Mouse (Mus musculus): ENCODE results near the gene Wfdc15b.
A peak's percentile ranks its signal among the peaks of the same experiment; 100 is the strongest.

The Wfdc15b gene

GRCm38 (mm10) chr2:164180124-164180523, 41.3 kb downstream of the Wfdc15b start:
- DNase-seq (ENCODE audit: low spot score) = peak; percentile 59

DNA sequence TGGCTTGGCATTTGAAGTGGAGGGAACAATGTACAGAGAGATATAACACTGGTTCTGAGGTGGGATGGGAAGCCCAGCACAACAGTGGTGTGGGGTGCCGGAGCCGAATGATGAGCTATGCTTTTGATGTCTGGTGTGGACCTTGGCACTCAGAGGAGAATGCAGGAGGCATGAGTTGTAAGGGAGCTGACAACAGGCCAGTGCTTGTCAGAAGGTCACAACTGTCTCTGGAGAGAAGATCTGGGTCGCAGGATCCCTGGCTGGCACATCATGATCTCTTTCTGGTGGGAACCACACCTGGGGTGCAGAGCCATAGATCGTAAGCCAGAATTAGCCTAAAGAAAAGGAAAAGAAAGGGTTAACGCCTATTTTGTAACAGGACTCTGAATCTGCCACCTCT, 43.6 kb downstream of the Wfdc15b start:
- DNase-seq (ENCODE audit: low spot score) = no peak

- no peak for DNase-seq (ENCODE audit: low spot score)
Observed at GRCm38 (mm10) chr2:164175850-164176249, 45.6 kb downstream of the Wfdc15b start.

DNA sequence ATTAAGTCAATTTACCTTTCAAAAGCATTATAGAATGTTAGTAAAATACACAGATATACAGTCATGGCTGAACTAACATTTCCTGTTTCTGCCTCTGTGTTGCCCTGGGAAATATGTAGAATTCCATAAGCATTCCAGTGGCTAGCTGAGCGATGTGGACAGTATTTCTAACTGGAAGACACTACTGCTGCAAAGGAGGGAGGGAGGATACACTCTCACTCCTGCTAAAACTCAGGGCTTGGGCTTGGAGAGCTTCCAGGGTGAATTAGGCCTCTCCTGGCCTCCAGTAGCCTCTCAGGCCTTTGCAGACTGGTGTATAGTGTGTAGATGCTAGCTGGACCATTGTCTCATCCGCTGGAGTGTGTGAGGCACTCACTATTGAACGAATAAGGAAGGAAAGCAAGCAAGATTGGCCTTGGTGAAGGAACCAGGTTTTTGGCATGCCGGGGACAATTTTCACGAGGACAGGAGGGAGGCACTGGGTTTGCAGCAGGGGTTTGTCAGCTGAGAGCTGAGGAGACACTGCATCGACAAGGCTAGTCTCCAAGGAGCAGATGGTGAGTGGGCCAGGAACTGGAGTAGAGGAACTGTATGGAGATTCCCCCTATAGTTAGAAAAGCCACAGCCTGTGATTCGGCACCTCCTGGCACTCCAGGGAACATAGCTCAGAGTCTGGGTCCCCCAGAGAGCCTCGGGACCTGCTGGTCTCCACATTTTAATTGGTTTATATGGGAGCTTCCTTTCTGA, 46.6 kb downstream of the Wfdc15b start:
- DNase-seq (ENCODE audit: low spot score) = no peak

DNA sequence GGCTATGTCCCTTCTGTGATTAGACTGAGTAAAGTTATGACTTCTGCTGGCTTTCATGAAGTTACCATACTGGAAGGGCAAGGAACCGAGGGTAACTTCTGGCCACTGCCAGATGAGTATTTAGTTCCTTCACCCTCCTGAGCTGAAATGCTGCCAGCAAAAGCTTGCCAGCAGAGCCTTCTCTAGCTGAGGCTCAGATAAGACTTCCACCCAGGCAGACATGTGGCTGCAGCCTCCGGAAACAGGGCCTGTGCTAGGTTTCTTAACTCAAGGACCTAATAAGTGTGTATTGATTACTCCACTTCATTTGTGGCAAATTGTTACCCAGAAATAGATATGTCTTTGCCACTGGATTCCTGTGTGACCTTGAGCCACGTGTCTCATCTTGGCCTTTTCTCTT, 48.1 kb downstream of the Wfdc15b start:
- DNase-seq (ENCODE audit: low spot score) = no peak

GRCm38 (mm10) chr2:164170902-164171301, 50.6 kb downstream of the Wfdc15b start, which contains the start of gene Kcns1:
Gene Kcns1, minus strand, starts transcription at chr2:164171113.
- DNase-seq (ENCODE audit: low spot score) = peak; percentile 50

- no peak for DNase-seq (ENCODE audit: low spot score)
Observed at GRCm38 (mm10) chr2:164170326-164170725, 51.1 kb downstream of the Wfdc15b start.

DNA sequence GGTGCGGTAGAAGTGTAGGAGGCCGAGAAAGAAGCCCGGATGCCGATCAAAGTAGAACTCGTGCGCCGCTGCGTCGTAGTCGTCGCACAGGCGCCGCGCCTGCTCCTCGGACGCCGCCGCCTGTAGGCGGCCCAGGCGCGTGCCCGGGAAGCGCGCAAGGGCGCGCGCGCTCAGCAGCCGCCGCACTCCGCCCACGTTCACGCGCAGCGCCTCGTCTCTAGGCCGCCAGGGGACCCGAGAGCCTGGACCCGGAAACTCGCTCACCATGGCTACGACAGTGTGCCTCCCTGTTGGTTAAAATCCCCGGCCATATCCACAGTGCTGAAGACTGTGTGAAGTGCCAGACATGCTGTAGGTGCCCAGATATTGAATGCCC, 52.9 kb downstream of the Wfdc15b start:
- DNase-seq (ENCODE audit: low spot score) = peak; percentile 50

DNA sequence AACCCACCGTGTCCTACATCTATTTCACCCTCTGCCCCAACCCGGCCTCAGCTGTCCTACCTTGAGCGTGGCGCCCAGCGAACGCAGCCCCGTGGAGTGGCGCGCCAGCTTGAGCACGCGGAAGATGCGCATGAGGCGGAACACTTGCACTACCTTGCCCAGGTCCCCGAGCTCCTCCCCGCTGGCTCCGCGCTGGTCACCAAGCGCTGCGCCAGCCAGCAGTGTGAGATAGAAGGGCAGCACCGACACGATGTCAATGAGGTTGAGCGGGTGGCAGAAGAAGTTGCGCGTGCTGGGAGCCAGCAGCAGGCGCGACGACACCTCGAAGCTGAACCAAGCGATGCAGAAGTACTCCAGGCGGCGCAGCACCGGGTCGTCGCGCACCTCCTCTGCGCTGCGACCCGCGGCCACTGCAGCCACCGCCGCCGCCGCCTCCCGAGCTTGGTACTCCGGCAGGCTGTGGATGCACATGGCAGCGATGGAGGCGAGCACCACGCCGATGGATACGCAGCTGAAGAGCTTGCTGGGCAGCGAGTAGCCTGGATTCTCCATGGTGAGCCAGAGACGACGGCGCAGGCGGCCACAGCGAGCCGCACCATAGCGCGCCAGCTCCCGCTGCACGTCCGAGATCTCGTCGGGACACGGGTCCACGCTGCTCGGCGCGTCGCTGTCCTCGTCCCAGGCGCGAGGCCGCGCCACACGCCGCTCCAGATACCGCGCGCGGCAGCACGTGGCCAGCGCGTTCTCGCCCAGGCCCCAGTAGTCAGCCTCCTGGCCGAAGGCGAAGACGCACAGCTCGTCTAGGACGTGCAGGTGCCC, 53.5 kb downstream of the Wfdc15b start:
- peak; percentile 46 for DNase-seq (ENCODE audit: low spot score)

DNA sequence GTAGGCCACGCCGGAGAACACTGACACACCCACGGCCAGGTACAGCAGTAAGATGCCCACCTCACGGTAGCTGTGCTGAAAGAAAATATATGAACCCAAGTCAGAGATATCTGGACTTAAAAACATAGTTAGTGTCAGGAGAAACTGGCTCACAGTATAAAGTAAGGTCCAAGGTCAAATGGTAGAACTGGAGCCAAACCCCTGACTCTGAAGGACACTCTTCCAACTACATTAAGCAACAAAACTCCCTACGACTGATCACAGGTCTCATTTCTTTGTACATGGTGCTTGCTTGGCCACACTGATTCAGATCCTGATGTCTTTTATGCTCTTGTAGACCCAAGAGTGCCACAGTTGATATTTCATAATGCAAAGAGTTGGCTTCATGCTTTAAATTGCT, 56.5 kb downstream of the Wfdc15b start:
- no peak for DNase-seq (ENCODE audit: low spot score)

All from testis, postnatal 10 days (tissue).